Mouse (Mus musculus): ENCODE results near the gene Ms4a4d.
A peak's percentile ranks its signal among the peaks of the same experiment; 100 is the strongest.
"Not testable (repeated sequence)": the region's sequence is repeated elsewhere in the genome, so short reads cannot be mapped to it uniquely, and the experiment has no call there.

The Ms4a4d gene

DNA sequence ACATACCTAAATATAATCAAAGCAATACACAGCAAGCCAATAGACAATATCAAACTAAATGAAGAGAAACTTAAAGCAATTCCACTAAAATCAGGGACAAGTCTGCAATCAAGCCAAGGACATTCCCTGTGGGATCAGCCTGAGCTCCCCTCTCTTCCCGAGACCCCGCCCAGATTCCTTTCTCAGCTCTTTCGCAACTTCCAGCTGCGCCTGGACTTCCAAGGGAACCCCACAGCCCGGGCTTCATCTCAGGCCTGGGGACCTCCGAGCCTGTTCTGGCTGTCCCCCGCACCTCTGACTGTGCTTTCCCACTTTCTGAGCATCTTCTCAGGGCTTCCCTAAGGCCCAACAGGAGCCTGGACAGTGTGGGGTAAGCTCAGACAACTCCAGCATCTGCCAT is at the start of gene Ms4a4d:
Gene Ms4a4d (plus strand): TSS at position 209 of the 400 bp plus-strand sequence.
- DNase-seq, result no peak

DNA sequence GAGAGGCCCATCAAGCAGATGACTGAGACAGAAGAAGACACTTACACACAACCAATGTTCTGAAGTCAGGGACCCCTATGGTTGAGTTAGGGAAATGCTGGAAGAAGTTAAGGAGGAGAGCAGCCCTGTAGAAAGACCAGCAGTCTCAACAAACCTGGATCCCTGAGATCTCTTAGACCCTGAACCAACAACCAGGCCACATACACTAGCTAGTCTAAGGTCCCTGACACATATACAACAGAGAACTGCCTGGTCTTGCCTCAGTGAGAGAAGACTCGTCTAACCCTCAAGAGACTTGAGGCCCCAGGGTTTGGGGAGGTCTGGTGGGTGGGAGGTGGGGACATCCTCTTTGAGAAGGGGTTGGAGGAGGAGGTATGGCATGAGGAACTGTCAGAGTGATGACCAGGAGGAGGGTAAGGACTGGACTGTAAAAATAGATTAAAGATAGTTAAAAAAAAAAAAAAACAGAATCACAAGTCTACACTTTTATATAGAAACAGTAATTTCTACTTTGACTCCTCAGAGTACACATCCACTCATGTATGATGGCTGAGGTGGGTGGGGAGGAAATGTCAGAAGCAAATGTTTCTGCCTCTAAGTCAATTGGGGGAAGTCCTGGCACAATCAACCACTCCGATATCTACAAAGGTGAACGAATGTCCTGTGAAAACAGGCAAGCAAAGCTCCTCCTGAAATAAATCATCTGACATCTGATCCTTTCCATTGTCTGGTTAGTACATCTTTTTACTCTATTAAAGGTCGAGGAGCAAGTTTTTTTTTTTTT is 45.0 kb upstream of the Ms4a4d start:
- DNase-seq, result no peak

DNA sequence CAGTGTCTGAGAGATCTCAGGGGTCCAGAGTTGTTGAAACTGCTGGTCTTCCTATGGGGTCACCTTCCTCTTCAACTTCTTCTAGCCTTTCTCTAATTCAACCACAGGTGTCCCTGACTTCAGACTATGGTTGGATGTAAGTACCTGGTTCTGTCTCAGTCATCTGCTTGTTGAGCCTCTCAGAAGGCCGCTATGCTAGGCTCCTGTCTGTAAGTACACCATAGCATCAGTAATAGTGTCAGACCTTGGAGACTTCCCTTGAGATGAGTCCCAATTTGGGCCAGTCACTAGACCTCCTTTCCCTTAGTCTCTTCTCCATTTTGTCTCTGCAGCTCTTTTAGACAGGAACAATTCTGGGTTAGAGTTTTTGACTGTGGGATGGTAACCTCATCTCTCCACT is 43.9 kb upstream of the Ms4a4d start:
- no peak for DNase-seq

DNA sequence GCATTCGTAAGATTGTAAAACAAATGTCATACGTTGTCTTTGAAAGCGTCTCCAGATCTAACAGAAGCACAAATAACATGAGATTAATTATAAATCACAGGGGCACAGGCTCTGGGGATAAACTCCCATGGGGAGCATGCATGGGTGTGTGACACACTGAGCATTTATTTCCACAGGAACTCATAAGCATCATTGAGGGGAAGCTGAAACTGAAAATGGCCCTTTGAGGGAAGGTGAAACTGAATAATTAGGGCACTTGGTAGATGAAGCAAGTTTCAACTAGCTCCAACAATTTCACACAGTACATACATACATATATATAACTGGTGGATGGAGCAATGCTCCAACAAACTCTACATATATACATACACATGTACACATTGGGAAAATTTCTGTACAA is 42.1 kb upstream of the Ms4a4d start:
- no peak for DNase-seq

DNA sequence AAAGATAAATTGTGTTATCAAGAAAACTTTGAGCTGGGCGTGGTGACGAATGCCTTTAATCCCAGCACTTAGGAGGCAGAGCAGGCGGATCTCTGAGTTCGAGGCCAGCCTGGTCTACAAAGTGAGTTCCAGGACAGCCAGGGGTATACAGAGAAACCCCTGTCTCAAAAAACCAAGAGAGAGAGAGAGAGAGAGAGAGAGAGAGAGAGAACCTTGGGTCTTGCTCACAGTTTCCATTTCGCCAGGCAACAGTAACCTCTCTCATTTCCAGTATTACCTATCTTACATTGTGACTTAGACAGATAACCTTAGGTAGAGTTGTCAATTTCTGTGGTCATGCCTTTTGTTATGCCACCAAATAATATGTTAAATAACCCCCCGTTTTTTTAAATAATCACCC is 40.2 kb upstream of the Ms4a4d start:
- DNase-seq, result no peak

DNA sequence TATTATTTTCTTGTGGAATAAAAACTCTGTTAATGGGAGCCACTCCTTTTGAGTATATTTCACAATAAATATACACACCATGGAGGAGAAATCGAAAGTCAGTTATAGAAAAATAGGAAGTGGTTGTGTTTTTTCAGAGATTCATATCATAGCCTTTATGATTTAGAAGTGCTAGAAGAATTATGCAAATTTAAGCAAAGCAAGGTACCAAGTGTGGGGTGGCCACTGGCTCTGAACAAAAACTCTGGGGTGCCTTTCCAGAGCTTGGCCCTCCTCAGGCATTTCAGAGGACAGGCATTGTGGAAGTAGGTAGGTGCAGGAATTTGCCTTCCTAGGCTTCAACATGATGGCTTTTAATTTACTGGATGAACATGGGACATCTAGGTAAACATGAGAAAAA is 39.3 kb upstream of the Ms4a4d start:
- DNase-seq, result not testable (repeated sequence)

DNA sequence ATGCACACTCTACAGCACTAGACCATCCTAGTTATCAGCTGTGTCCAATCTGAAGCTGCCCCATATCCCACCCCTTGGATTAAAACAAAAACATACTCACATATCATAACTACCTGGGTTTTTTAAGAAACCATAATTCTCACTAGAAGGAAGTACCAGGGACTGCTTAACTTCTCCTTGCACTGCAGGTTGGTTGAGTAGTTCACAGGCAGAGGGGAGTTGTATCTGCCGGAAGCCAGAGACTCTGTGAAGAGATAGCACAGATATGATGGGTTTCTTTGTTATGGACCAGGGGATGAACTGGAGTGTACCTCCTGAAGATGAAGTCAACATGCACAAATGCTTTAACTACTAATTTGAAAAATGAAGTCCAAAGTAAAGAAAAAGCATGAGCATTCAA is 35.8 kb upstream of the Ms4a4d start:
- no peak for DNase-seq

DNA sequence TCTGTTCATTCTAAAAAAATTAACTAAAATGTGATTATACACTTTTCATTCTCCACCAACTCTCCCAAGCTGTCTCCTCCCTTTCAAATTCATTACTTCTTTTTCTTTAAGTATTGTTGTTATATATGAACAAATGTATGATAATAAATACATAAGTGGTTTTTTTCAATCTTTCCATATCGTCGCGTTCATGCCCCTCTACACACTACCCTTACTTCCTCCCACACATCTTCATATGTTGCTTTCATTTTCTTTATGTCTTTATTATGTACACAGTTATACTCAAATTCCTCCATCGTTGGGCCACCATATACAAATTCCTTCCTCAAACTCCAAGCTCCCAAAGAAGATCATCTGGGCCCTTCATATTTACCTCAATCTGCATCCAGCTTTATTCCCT is 35.3 kb upstream of the Ms4a4d start:
- DNase-seq, result no peak

DNA sequence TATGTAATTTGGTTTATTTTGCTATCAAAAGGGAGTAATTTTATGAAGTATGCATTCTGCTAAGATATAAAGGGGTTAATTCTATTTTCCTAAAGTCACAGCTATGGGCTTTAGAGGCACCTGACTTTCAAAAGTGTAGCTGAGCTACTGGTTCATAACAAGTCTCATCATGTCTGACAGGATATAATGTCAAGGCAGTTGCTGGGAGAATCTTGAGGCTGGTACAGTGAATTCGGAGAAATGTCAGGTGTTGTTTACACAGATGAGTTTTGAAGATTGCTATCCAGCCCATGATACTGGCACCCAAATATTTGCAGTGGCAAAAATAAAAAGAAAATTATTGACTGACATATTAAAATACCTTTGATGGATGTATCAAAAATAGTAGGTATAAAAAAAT is 31.7 kb upstream of the Ms4a4d start:
- DNase-seq, result no peak

DNA sequence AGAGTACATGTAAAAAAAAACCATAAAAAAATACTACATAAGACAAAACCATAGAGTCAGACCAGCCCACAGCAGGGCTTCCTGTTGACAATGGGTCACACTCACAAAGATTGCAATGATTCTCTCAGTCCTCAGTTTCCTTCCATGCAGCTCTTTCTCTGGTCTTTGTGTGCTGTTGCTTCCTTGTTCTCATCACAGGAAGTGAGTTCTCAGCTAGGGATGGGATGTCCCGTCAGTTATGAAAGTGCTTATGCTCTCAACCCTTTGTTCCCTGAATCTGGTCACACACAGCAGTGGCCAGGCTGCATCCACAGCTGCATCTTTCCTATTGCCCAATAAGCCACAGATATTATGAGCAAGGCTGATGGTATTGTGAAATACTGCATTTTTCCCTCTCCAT is 23.1 kb upstream of the Ms4a4d start:
- no peak for DNase-seq

DNA sequence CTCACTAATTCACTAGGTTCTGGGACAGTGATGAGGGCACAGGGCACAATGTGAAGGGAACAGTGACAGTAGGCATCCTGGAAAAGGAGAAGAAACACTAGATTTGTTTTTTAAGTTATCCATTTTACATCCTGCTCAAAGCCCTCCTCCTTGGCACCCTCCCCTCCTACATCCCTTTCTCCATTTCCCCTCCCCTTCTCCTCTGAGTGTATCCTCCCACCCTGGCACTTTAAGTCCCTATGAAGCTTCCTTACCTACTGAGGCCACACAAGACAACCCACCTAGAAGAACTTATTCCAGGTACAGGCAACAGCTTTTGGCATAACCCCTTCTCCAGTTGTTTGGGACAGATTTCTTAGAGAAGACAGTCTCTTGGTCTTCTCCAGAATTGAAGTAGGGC is 20.4 kb upstream of the Ms4a4d start, which contains the start of gene Ms4a6b:
Gene Ms4a6b (plus strand): TSS at position 267 of the 400 bp plus-strand sequence.
- DNase-seq, result no peak

DNA sequence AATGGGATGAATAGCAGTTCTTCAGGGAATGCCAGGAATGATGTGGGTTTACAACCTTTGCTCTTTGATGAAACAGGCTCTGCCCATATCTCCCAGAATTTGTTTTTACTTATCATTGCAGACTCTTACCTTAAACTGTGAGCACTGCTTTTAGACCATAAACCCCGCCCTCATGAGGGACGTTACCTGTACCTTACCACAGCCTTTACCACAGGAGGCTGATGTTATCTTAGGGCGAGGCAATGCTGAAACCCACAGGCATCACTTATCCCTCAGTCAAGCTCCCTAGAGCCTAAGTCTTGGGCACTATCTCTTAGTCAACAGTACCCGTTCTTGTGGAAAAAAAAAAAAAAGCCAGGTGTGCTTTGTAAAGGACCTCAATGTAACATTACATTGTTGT is 19.8 kb upstream of the Ms4a4d start:
- DNase-seq, result no peak

DNA sequence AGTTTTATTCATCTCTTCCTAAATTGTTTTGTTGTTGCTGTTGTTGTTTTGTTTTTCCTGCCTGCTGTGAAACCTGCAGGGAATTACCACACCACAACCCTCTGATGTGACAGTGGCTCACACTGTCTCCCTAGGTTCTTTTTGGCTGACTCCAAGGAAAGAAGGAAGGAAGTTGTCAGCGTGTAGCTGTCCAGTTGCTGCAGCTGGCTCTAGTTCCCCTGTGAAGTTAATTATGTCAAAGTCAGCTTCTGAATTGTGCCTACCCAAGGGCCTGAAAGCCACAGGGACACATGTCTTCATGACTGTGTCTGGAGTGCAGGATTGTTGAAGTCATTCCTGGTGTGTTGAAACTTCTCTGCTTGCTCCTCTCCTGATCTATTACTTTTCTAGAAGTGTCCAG is 19.2 kb upstream of the Ms4a4d start:
- DNase-seq, result not testable (repeated sequence)

DNA sequence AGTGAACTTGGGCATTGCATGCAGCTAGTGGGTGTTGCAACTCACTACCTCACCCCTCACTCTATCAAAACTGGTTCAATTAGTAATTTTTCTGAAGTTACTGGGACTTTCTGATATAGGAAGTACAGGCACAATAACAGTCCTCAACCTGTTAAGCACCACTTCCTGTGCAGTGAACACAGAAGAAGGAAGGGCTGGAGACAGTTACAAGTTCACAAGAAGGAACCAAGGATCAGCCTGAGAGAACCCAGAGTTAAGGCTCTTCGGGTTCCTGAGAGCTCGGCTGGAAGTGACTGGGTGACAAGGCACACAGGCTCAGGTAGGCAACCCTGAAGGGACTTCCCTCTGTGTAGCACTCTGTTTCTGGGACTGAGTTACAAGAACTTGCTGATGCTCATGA is 18.2 kb upstream of the Ms4a4d start:
- not testable (repeated sequence) for DNase-seq

DNA sequence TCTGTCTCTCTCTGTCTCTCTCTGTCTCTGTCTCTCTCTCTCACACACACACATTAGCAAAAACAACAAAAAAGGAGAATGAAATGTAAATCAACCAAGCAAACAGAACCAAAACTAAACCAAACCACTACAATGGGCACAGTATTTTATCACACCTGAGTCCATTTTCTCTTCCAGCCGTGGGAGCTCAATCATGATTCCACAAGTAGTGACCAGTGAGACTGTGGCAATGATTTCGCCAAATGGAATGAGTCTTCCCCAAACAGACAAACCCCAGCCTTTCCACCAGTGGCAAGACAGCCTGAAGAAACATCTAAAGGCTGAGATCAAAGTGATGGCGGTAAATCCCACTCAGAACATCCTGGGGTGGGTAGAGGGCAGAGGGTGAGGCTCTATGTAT is 16.5 kb upstream of the Ms4a4d start:
- DNase-seq, result no peak

DNA sequence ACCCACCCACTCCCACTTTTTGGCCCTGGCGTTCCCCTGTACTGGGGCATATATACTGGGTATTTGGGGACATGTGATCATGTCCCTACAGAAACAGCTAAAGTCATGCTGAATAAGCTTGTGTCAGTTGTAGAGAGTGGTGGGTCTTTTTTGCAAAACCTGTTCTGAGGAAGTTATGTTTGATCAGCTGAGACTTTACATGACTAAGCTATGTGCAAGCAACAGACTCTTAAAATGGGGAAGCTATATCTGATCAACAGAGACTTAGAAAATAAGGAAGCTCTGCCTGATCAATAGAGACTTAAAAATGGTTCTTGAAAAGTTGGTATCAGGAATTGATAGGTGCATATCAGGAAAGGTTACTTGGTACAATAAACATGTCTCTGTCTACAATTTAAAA is 3.2 kb upstream of the Ms4a4d start:
- DNase-seq, result no peak

DNA sequence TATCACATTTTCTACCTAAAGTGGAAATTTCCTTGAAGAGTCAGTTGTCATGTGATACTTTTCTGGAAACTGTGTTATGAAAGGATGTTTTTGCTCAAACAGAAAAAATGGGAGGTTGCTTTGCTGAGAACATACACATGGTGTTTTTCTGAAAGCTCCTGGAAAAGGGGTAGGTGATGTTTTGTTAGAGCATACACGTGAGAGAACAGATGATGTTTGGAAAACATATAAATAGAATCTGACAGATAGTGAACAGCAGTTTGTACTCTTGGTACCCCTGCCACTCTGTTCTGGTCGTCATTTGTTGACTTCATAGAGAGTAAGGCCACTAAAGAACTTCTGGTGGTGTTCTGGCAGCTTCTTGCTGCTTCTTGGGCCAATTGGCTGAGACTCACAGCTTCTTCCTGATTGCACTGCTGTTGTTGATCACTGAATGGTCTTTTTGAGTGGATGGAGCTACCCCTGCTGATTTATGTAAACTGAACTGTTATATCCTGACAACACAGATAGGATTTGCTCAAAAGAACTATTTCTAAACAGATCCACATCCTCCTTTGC is 2.6 kb upstream of the Ms4a4d start:
- DNase-seq, result no peak

DNA sequence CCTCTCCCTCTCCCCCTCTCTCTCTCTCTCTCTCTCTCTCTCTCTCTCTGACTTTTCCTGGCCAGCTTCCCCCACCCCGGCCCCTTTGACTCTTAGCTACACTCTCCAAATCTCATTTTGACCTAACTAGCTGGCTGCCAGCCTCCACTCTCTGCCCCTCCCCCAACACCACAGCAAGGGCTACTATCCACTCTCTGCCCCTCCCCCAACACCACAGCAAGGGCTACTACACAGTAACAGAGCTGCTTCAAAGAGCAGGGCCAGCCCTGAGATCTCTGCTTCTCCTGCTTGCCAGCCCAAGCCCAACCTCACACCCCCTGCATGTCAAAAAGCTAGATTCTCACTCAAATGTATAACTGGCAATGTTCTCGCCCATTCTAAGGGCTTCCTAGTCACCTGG is 735 bp downstream of the Ms4a4d start:
- DNase-seq, result peak in 1 of 2 experiments; percentile 2

DNA sequence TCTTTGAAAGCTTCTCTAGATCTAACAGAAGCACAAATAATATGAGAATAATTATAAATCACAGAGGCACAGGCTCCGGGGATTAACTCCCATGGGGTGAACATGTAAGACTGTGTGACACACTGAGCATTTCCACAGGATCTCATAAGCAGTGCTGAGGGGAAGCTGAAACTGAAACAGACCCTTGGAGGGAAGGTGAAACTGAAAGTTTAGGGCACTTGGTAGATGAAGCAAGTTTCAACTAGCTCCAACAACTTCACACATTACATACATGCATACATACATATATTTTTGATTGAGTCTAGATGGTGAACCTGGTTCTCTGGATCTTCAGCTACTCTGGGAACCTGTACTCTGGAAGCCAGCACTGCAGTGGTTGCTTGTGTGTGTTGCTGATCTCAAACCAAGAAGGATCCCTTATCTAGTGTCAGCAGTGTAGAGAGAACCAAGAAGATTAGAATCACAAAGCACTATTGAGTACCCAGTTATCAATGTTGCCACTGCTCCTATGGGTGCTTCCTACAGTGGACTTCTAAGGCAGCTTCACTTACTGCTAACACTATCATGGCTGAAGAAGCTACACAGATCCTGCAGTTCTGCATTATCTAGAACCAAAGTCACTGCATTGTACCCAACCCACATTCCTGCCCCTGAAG is 3.7 kb downstream of the Ms4a4d start:
- DNase-seq, result not testable (repeated sequence)

DNA sequence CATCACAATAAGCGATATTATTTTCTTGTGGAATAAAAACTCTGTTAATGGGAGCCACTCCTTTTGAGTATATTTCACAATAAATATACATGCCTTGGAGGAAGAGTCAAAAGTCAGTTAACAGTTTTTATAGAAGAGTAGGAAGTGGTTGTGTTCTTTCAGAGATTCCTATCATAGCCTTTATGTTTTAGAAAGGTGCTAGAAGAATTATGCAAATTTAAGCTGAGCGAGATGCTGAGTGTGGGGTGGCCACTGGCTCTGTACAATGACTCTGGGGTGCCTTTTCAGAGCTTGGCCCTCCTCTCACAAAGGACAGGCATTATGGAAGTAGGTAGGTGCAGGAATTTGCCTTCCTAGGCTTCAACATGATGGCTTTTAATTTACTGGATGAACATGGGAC is 7.8 kb downstream of the Ms4a4d start:
- DNase-seq, result not testable (repeated sequence)

DNA sequence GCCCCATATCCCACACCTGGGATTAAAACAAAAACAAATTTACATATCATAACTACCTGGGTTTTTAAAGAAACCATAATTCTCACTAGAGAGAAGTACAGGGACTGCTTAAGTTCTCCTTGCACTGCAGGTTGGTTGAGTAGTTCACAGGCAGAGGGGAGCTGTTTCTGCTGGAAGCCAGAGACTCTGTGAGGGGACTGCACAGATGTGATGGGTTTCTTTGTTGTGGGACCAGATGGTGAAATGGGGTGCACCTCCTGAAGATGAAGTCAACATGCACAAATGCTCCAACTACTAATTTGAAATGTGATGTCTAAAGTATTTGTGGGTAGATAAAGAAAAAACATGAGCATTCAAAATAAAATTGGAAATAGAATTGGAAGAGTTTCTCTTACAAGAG is 11.3 kb downstream of the Ms4a4d start:
- no peak for DNase-seq

DNA sequence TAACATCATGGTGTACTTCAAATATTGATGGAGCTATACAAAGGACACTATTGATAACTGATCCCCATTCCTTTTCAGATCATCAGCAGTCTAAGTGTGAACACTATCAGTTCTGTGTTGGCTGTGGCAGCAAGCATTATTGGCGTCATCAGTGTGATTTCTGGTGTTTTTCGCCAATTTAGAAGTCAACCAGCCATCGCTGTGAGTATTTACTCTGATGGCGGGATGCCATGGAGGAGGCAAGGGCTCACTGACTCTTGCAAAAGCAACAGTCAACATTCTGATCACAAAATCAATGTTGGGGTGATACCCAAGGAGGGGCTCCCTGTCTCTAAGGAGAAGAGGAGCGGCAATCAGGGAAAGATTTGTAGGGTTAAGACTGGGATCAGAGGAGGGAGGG is 18.1 kb downstream of the Ms4a4d start:
- DNase-seq, result no peak

DNA sequence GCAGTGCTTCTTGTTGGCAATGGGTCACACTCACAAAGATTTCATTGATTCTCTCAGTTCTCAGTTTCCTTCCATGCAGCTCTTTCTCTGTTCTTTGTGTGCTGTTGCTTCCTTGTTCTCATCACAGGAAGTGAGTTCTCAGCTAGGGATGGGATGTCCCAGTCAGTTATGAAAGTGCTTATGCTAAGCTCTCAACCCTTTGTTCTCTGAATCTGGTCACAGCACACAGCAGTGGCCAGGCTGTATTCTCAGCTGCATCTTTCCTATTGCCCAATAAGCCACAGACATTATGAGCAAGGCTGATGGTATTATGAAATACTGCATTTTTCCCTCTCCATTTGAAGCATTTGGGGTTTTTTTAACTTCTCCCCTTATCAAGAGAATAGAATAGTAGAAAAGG is 23.0 kb downstream of the Ms4a4d start:
- DNase-seq, result not testable (repeated sequence)

DNA sequence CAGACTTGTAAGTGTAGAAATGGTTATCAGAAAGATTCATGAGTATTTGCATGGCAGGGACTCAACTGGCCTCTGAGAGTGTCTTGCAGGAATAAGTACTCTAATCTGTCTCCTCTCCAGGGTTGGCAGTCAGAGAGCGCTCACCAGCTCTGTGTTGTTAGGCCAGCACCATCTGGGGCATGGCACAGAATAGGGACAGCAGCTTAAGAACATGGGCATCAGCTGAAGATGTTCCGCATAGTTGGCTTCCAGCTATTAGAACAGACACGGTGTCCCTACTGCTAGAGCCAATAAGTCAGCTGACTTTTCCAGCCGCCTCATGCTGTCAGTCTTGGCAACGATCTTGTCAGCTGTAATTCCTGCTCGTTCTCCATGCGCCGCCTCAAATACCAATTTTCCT is 38.4 kb downstream of the Ms4a4d start:
- DNase-seq, result no peak

Data from cerebellum, postnatal 25 days (tissue).